Mouse (Mus musculus) brain, embryonic 14.5 days (tissue): ENCODE results near the gene Usp29.

Source experiments
- CTCF ChIP-seq: fragments of 200-500 bp; IDR thresholded peaks from 2 replicates; pipeline ENCODE4 v1.5.1; 2012; ENCODE audit warnings: inconsistent platforms, mild to moderate bottlenecking, moderate library complexity, borderline replicate concordance; ENCODE audit not compliant: insufficient read depth, insufficient read length; ENCODE audit errors: extremely low read depth
- POLR2A ChIP-seq: fragments of 200-500 bp; IDR thresholded peaks from 2 replicates; pipeline ENCODE4 v1.6.1; 2012; ENCODE audit warnings: mild to moderate bottlenecking, inconsistent platforms, borderline replicate concordance; ENCODE audit not compliant: poor library complexity, insufficient read depth, insufficient read length, severe bottlenecking; ENCODE audit errors: extremely low read depth

- TF ChIP-seq CTCF (no peak), POLR2A (no peak)
Measured at GRCm38 (mm10) chr7:6759698-6760097, 29.3 kb downstream of the Usp29 start.
